Mouse (Mus musculus) mature B cell (primary cell): ENCODE measurements around the gene Plcl2.

ENCODE experiments used
- in situ Hi-C: fragments of 300-500 bp; cut with MboI; formaldehyde crosslinking; loops from 2 replicates; pipeline ENCODE4 v1.14.3; 2019

Gene Plcl2

GRCm38 (mm10) chr17:50509251-50510104 lies at the start of gene Plcl2:
Gene Plcl2 (plus strand): TSS chr17:50509403.
- in situ Hi-C loops: loop anchor here (5.0 kb wide), 1 partner anchor 37 kb away; no protein-coding TSS in a partner anchor

GRCm38 (mm10) chr17:50460301-50460700 lies 48.9 kb upstream of the Plcl2 start:
- in situ Hi-C loops: no loop called here

DNA sequence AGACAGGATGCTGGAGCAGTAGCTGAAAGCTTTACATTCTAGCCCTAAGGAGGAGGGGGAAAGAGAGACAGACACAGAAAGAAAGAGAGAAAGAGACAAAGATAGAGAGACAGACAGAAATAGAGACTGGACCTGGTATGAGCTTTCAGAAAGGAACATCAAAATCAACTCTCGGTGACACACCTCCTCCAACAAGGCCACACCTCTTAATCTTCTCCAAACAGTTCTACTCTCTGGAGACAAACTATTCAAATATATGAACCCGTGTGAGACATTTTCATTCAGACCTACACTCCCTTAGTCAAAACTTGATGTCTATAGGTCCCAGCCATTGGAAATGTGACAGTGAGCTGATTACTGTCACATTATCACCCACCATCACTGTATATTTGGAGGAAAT lies 41.8 kb upstream of the Plcl2 start:
- in situ Hi-C loops: no loop called here

DNA sequence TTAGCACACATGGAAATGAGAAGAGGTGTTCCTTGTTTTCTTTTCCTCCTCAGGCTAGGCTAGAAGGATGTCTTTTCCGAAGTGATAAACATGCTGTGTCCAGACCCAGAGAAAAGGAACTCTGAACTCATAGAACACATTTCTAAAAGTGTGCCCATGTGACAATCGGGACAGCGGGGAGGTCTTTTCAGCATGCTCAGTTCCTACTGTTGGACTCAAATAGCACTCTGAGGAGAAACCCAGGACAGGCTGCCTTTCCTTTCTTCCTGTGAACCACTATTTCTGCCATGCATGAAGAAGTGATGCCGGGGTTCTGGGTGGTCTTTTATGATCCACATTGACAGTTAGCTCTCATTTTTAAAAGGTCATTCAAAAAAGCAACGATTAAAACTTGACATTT lies 40.1 kb upstream of the Plcl2 start:
- in situ Hi-C loops: no loop called here

DNA sequence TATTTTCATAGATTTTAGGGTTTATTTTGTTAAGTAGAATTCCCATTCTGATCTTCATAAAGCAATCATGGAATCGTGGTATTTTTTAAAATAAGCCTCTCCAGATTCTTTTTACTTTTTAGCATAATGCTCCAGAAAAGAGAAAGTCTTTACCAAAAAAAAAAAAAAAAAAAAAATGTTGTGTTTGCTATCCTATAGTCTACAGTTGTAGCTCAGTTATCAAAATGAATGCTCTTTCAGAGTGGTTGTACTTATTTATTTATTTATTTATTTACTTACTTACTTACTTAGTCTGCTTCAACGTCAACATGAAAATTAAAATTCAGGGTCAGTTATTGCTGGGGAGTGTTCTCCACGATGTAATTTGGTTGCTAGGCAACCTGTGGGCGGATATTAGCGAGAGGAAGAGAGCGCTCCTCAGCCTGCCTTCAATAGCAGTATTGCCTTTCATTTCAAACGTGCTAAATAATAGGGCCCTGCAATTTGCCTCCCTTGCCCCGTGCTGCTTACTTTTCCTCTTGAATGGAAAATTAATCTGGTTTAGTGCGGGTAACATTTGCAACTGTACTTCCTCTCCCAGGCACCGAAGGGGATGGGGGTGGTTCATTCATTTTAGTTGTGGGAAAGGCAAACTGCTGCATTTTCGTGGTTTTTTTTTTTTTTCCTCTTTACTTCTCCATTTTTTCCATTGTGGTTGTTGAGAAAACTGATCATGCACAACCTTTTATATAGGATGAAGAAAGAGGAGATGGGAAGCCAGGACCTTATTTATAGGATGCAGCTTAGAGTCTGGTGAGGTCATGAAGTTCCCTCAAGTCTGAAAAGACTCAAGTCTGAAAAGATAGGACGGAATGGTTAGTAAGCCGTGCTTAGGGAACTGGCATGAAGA lies 39.4 kb upstream of the Plcl2 start:
- in situ Hi-C loops: loop anchor here (5.0 kb wide), 1 partner anchor 38 kb away; the partner anchor contains the start of gene Plcl2

DNA sequence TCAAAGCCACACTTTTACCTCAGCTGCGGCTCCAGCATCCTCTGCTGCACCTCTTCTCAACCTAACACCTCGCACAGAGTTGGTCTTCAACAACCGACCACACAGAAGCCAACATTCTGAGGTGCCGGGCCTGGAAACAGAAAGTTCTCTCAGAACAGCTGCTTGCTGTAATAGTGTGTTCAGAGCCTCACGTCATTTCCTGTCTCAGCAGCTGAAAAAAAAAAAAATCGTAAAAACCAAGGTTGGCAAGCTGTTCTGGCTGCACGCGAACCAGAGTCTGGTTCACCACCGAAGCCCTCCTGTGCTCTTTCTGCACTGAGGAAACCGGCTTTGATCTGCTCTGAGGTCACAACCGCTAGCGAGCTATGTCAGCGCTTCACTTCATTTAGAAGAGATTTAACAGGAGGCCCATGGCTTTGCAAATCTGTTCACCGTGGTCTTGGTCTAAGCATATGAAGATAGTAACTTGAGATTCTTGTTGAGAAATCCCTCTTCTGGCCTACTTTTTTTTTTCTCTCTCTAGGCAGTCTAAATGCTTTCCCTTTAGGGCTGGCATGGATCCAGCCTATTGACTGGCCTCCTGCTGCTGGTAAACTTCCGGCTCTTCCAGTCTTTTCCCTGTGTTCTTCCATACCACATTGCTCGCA lies 38.6 kb upstream of the Plcl2 start:
- in situ Hi-C loops: loop anchor here (5.0 kb wide), 1 partner anchor 37 kb away; the partner anchor contains the start of gene Plcl2

DNA sequence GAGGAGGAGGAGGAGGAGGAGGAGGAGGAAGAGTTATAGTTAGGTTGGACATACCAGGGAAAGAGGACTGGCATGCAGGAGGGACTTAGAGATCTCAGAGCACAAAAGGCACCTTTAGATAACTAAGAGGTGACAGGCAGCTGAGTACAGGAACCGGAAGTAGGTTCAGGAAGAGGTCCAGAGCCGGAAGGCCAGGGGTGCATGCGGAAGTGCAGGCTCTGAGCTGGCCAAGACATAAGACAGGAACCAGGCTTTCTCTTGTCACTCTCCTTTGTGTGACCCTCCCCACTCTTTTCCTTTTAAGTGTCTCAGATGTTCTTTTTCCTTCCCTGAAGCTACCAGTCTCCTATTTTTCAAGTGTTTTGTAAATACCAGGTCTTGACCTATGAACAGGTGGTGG lies 38.0 kb upstream of the Plcl2 start:
- in situ Hi-C loops: loop anchor here (5.0 kb wide), 1 partner anchor 36 kb away; the partner anchor contains the start of gene Plcl2

GRCm38 (mm10) chr17:50477277-50477676 lies 31.9 kb upstream of the Plcl2 start:
- in situ Hi-C loops: no loop called here

GRCm38 (mm10) chr17:50480867-50481266 lies 28.3 kb upstream of the Plcl2 start:
- in situ Hi-C loops: no loop called here

DNA sequence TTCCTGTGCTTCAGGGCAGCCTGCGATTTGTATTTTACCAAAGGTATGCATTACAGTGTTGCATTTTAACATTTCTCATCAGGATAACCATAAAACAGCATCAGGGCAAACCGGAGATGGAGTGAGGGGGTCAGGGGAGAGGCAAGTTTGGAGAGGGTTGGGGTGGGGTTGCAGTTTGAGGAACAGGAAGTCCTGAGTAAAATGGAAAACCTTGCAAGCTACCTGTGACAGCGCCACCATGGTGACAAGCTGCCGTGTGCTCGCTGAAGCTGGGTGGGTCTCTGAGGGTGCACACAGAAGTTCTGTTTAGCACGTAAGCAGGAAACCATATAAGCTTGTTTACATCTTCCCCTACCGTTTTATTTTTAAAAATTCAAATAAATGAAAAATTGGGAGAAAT lies 25.5 kb upstream of the Plcl2 start:
- in situ Hi-C loops: no loop called here

GRCm38 (mm10) chr17:50484981-50485380 lies 24.2 kb upstream of the Plcl2 start:
- in situ Hi-C loops: no loop called here

DNA sequence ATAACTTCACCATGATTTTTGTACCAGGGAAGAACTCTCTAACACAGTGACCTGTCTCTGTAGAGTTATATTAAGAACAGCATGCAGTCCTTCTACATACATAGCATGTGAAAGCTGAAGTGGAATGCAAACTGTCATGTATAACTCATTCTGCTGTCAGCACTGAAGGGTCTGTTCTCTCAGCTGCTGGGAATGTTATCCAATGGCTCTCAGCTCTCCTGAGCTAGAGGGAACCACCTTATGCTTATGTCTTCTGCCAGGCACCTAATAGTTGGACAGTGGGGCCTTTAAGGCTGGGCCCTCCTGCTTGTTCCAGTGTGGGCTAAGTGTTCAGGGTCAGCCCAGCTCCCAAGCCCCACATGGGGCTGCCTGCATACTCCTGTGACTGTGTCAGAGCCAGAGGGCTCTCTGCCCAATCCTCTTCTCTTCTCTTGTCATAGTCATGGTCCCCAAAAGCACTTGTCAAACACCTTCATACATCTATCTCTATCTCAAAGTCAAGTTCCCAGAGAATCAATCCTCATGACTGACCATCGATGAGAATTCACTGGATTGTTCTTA lies 22.1 kb upstream of the Plcl2 start:
- in situ Hi-C loops: no loop called here

DNA sequence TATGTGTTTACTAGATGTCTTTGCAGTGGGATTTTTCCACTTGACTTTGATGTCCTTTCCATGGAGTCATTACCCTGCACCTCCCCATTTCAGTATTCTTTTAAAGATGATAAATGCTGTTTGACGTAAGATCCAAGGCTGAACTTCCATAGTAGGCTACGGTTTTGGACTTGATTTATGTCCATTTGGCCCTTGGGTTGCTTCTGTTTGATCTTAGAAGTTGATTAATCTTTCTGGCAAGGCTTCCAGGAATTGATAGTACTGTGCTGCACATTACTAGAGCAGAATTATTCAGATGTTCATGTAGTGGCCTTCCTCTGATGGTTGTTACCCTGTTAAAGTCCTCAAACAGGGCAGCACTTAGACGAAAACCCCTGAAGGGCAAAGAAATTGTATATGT lies 21.5 kb upstream of the Plcl2 start:
- in situ Hi-C loops: no loop called here

DNA sequence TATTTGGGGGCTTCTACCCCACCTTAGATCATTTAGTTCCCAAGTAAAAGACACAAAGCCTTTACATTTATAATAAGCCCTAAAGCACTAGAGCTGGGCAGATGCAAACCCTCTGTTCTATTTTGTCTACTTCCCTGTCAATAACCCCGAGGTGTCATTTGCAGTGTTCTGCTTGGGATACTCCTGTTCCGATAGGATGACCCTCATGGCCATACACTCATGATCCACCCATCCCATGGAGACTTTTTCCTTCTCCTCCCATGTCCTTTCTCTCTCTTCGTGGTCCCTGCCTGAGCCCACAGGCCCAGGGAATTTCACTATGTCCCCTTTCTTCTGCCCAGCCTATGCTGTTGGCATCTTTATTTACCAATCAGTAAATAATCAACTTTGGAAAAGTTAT lies 20.8 kb upstream of the Plcl2 start:
- in situ Hi-C loops: no loop called here

DNA sequence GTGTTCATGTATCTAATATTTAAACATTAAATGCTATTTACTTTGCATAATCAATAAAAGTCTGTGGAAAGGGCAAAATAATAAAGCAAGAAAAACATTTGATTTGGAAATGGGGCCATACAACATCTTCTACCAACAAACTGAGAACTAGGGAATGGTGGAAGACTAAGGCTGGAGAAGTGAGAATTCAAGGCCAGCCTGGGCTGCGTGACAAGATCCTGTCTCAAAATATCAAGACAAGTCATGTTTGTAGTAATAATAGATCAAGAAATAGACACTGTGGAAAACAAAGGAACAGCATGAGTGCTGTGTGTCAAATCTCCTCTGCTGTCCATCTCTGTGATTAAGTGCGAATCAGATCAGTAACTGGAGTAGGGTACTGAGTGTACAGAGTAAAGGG lies 20.3 kb upstream of the Plcl2 start:
- in situ Hi-C loops: no loop called here

DNA sequence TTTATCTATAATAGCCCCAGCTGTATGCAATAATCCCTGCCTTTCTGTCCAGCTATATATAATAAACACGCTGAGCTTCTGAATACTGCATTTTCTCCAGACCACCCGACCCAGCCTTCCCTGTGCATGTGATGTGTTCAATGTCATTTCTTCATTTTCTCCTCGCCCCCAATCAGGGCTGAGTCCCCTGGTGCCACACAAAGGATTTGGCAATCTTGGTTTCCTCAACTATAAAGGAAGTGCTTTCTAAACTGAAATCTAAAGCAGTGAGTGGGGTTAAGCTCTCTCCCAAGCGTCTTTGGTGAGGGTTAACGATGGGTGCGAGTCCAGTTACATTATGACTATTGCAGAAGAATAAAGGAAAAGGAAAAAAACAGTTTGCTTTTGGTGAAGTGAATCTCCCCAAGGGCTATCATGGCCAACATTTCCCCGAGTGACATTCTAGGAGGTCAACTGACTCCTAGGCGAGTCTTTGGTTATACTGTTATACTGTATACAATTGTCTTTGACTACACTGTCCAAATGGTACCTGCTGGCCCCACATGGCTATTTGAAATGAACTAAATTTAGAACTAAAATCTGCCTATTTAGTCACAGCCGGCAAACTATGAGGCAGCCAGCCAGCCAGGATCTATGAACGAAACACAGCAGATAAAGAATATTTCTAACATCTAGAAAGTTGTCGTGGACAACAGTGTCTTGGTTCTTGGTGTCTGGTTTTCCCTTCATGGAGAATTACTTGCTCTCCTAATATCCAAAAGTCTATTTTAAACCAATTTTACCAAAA lies 18.4 kb upstream of the Plcl2 start:
- in situ Hi-C loops: no loop called here

DNA sequence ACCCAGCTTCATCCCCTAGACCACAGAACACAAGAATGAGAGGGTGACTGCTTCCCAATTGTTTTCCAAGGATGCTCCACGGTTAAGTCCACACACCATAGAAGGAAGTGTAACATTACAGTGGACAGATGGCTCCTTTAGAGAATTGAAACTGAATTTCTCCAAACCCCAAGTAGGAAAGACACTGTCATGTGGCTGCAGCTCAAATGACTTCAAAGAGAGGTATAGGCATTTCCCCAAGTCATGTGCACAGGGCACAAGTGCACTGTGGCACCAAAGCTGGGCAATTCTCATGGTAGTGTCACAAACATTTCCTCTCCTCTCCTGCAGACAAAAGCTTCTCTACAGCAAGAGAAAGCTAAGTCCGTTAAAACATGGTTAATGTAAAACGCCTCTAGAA lies 17.7 kb upstream of the Plcl2 start:
- in situ Hi-C loops: no loop called here

DNA sequence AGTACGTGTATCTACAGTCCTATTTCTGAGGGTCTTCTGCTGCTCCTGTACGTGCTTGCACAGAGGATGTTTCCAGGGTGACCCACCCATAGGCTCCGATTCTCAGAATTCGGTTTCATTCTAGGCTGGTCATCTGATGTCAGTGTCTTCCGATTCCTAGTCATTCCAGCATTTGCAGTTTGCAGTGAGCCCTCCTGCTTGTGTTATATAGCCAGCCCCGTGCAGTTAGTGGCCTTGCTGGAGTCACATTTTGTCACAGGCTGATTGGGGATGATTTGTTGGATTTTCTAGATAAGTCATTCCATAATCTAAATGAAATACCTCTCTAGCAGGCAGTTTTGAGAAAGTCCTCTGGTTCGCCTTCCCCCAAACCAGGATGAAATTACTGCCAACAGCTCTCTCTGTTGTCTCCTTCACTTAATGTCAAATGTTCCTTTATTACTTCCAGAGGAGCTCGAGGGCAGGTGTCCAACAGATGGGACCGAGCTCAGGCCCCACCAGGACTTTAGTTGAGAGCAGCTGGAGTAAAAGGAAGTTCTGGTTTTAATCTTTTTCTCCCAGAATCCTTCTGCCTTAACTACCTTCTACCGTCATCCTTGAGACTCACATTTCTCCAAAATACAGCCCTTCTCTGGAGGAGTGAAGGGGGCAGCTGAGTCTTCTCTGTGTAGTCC lies 13.8 kb upstream of the Plcl2 start:
- in situ Hi-C loops: no loop called here

GRCm38 (mm10) chr17:50498062-50498697 lies 11.0 kb upstream of the Plcl2 start:
- in situ Hi-C loops: no loop called here
